ENCODE assay signal across 17 mouse cellular contexts in genomic region chr11:77018046-77018445, GRCm38 (mm10). TPM values are rescaled to one million over a fixed set of nuclear protein-coding genes. Genes with fewer than 3 reads are reported as not detected.
"Had no signal": no experiment of that assay in that cellular context is flagged by ENCODE, and none has a peak within 500 bp of the region (broad histone marks: within the 10 kb centered on the region; RNA-seq: fewer than 3 reads in every experiment).

No protein-coding gene starts in this region.

- H3K4me1 ChIP-seq: limb, embryonic 10.5 days; midbrain, embryonic 15.5 days had no signal

- ATAC-seq: intestine, embryonic 15.5 days; midbrain, embryonic 15.5 days had no signal

- H3K27ac ChIP-seq: intestine, embryonic 15.5 days; left cerebral cortex, adult 2 months; limb, embryonic 10.5 days; liver, embryonic 13.5 days; midbrain, embryonic 15.5 days had no signal

- H3K9ac ChIP-seq: intestine, embryonic 15.5 days; liver, embryonic 13.5 days; midbrain, embryonic 15.5 days had no signal

- H3K9me3 ChIP-seq: intestine, embryonic 15.5 days; limb, embryonic 10.5 days; liver, embryonic 13.5 days; megakaryocyte, embryonic 14.5 days; midbrain, embryonic 15.5 days had no signal

- H3K36me3 ChIP-seq: intestine, embryonic 15.5 days; limb, embryonic 10.5 days; liver, embryonic 13.5 days; midbrain, embryonic 15.5 days had no signal

- H3K4me3 ChIP-seq: intestine, embryonic 15.5 days; left cerebral cortex, adult 2 months; limb, embryonic 10.5 days; liver, embryonic 13.5 days; megakaryocyte, embryonic 14.5 days; midbrain, embryonic 15.5 days had no signal

- H3K4me2 ChIP-seq: intestine, embryonic 15.5 days; liver, embryonic 13.5 days; midbrain, embryonic 11.5 days; midbrain, embryonic 15.5 days had no signal

- DNase-seq: kidney, adult 8-10 months; kidney, postnatal 4 days; liver, embryonic 13.5 days; lung, adult 2 months; lung, postnatal 10 days; lung, postnatal 4 days; right cerebral cortex, adult 18-20 months; right cerebral cortex, postnatal 25 days; thymus, adult 2 months; thymus, postnatal 25 days had no signal

- H3K27me3 ChIP-seq: intestine, embryonic 15.5 days; midbrain, embryonic 15.5 days had no signal

RNA-seq across cellular contexts. Expression of gene Slc6a4, which starts 19.6 kb away (rescaled TPM):
- total RNA-seq: left cerebral cortex, postnatal 14 days had no signal
